Mouse (Mus musculus): Measurements from ENCODE around the gene 2310011J03Rik.

DNA sequence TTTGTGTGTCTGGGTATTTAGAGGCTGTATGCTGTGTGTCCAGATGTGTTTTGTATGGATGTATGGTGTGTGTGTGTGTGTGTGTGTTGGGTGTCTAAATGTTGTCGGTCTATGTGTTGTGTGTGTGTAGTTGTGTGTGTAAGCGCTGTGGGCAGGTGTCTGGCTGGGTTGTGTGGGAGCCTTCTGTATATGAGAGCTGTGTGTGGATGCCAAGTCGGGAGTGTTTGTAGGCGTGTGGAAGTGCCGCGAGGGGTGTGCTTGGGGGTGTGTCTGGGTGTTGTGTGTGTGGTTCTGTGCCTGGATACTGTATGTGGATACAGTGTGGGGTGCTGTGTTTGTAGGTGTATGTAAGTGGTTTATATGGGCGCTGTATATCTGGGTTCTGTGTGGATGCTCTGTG is 37.0 kb upstream of the 2310011J03Rik start:
- TF ChIP-seq CTCF (IDR thresholded peaks at IDR 0.05; ENCODE audit: low read depth, low read length): no peak
- TF ChIP-seq POLR2A (IDR thresholded peaks at IDR 0.05; ENCODE audit: extremely low read depth, insufficient read depth, low read length): no peak

All from liver, adult 2 months (tissue).